Mouse (Mus musculus) heart, postnatal 0 days (tissue): ENCODE results near the gene Prdm1.

ENCODE experiments used
- CTCF ChIP-seq: IDR thresholded peaks from 2 replicates; pipeline ENCODE4 v1.5.1; 2016; ENCODE audit warnings: antibody characterized with exemption, control low read depth, low read depth
- EP300 ChIP-seq: IDR thresholded peaks from 2 replicates; pipeline ENCODE4 v1.6.1; 2016; ENCODE audit warnings: antibody characterized with exemption, low read depth

- no peak for TF ChIP-seq EP300
- TF ChIP-seq CTCF = no peak
Observed at GRCm38 (mm10) chr10:44457791-44458533, 70.3 kb downstream of the Prdm1 start.
